Mouse (Mus musculus): ENCODE data around the gene Rad51b. TPM values are rescaled to one million over a fixed set of nuclear protein-coding genes. Genes with fewer than 3 reads are reported as not detected.

The Rad51b gene
- total and polyA plus RNA-seq, 2 experiments from 2014 or later, result 1.1 TPM

DNA sequence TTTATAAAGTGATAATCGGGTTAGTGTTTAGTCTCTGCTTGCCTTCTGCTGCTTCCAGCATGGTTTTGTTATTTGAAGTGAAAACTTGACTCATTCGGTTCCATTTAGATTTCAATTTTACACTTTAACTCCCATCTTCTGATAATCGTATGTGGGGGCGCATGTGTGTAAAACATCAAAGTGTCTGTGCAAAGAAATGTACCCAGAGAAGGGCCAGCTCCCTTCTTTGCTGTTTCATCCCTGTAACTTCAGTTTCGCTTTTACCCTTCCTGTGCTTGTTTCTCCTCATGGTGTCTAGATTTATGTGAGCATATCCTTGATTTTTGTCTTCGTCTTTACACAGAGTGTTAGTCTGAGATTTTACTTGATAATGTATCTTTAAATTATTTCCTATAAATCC lies 142.9 kb downstream of the Rad51b start:
- Histone ChIP-seq H3K9ac (replicated peaks; ENCODE audit: low read length) (no peak overlapping the region), H3K36me3 (ENCODE audit: insufficient read depth, low read length) (no peaks in the 10 kb centered on the region), H3K27ac (no peak overlapping the region), H3K27me3 (ENCODE audit: insufficient read depth, low read length) (no peaks in the 10 kb centered on the region), H3K4me3 (ENCODE audit: low read length) (no peak overlapping the region), H3K9me3 (ENCODE audit: low read length) (no peaks in the 10 kb centered on the region), H3K4me1 (ENCODE audit: insufficient read depth, low read length) (no peaks in the 10 kb centered on the region), H3K4me2 (ENCODE audit: low read depth, low read length) (no peak overlapping the region)
- ATAC-seq (no peak), DNase-seq (ENCODE audit: low spot score) (no peak)
- TF ChIP-seq CTCF (IDR thresholded peaks at IDR 0.05; ENCODE audit: low read depth), result no peak
- 94% methylated on average over 6 of the region's 6 CpGs for WGBS

DNA sequence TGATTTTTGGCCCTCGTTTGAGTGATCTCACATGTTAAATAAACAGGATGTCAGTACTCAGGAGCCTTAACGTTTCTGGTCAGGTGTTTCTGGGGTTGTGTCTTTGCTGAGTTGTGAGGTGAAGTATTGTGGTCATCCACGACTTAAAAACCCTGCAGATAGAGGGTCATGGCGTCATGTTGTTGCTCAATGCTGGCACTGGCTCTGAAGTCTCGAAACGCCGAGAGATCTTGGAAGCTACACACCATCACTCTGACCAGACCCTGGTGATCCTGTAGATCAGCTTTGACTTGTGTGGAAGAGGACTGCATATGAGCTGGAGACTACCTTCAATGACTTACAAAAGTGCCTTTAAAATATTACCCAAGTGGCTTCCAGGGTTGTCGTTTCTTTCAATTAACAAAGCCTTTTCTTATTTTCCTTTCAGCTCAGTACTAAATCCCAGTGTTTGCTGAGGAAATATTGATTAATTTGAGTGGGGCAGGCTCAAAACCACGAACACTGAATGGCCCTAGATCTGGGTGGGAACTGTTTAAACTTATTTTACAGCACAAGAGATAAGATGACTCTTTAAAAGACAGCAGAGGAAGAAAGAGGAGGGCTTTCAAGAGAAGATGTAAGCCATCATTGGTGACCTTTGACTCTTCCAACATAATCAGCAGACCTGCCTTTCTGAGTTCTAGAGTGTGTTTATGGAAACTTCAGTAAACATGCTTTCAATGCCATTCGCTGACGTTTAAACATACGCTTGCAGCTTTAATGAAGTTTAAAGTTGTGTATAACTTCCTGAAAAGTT lies 144.3 kb downstream of the Rad51b start:
- ATAC-seq (no peak), DNase-seq (ENCODE audit: low spot score) (no peak)
- no peaks in the 10 kb centered on the region for H3K4me1 ChIP-seq (ENCODE audit: insufficient read depth, low read length)
- H3K36me3 ChIP-seq (ENCODE audit: insufficient read depth, low read length), result no peaks in the 10 kb centered on the region
- H3K27me3 ChIP-seq (ENCODE audit: insufficient read depth, low read length), result no peaks in the 10 kb centered on the region
- no peak overlapping the region for H3K4me2 ChIP-seq (ENCODE audit: low read depth, low read length)
- WGBS, result 84% methylated on average over 12 of the region's 12 CpGs
- H3K27ac ChIP-seq, result no peak overlapping the region
- no peak for TF ChIP-seq CTCF (IDR thresholded peaks at IDR 0.05; ENCODE audit: low read depth)
- no peak overlapping the region for H3K9ac ChIP-seq (replicated peaks; ENCODE audit: low read length)
- no peaks in the 10 kb centered on the region for H3K9me3 ChIP-seq (ENCODE audit: low read length)
- no peak overlapping the region for H3K4me3 ChIP-seq (ENCODE audit: low read length)

GRCm38 (mm10) chr12:79442126-79442525 lies 145.0 kb downstream of the Rad51b start:
- Histone ChIP-seq H3K4me3 (ENCODE audit: low read length) (no peak overlapping the region), H3K9me3 (ENCODE audit: low read length) (no peaks in the 10 kb centered on the region), H3K36me3 (ENCODE audit: insufficient read depth, low read length) (no peaks in the 10 kb centered on the region), H3K4me1 (ENCODE audit: insufficient read depth, low read length) (no peaks in the 10 kb centered on the region), H3K9ac (replicated peaks; ENCODE audit: low read length) (no peak overlapping the region), H3K4me2 (ENCODE audit: low read depth, low read length) (no peak overlapping the region), H3K27ac (no peak overlapping the region), H3K27me3 (ENCODE audit: insufficient read depth, low read length) (no peaks in the 10 kb centered on the region)
- 79% methylated on average over 7 of the region's 7 CpGs for WGBS
- DNase-seq (ENCODE audit: low spot score), result no peak
- no peak for TF ChIP-seq CTCF (IDR thresholded peaks at IDR 0.05; ENCODE audit: low read depth)
- ATAC-seq, result no peak

DNA sequence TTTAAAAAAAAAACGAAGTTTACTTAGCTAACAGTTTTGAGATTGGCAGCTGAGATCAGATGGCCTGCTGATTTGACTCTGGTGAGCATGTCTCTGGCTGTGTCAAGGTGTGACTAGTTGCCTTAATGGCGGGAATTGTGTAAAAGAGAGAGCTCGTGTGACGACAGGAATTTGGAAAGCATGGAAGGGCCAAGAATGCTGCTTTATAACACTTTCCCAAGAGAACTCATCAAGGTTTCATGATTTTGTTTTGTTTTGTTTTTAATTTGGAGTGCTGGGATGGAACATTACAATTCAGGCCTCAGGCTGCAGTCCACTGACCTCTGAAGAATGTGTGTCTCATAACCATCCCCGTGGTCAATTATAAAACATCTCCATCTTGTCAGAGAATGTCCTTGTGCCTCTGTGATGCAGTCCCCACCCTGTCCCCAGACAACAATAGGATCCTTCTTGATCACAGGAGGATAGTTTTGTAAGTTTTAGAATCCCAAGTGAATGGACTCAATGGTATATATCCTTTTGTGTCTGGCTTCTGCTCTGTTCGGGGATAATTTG lies 145.8 kb downstream of the Rad51b start:
- Histone ChIP-seq H3K27me3 (ENCODE audit: insufficient read depth, low read length) (no peaks in the 10 kb centered on the region), H3K36me3 (ENCODE audit: insufficient read depth, low read length) (no peaks in the 10 kb centered on the region), H3K4me3 (ENCODE audit: low read length) (no peak overlapping the region), H3K9ac (replicated peaks; ENCODE audit: low read length) (no peak overlapping the region), H3K9me3 (ENCODE audit: low read length) (no peaks in the 10 kb centered on the region), H3K27ac (no peak overlapping the region), H3K4me1 (ENCODE audit: insufficient read depth, low read length) (no peaks in the 10 kb centered on the region), H3K4me2 (ENCODE audit: low read depth, low read length) (no peak overlapping the region)
- ATAC-seq (no peak), DNase-seq (ENCODE audit: low spot score) (no peak)
- WGBS, result 53% methylated on average over 6 of the region's 6 CpGs
- TF ChIP-seq CTCF (IDR thresholded peaks at IDR 0.05; ENCODE audit: low read depth), result no peak

DNA sequence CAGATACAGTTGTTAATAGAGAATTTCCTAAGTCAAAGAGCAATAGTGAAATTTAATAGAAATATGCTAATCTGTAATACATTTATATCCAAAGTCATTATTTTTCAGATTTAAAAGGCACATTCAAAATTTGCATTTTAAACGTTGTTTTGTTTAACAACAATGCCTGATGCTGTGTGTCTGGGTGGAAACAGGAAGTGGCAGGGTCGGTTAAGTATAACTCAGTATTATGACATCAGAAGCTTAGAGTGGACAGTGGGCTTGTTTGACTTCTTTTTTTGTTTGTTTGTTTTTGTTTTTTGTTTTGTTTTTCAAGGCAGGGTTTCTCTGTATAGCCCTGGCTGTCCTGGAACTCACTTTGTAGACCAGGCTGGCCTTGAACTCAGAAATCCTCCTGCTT lies 147.6 kb downstream of the Rad51b start:
- Histone ChIP-seq H3K27ac (no peak overlapping the region), H3K4me1 (ENCODE audit: insufficient read depth, low read length) (no peaks in the 10 kb centered on the region), H3K4me3 (ENCODE audit: low read length) (no peak overlapping the region), H3K27me3 (ENCODE audit: insufficient read depth, low read length) (no peaks in the 10 kb centered on the region), H3K36me3 (ENCODE audit: insufficient read depth, low read length) (no peaks in the 10 kb centered on the region), H3K9me3 (ENCODE audit: low read length) (no peaks in the 10 kb centered on the region), H3K9ac (replicated peaks; ENCODE audit: low read length) (no peak overlapping the region), H3K4me2 (ENCODE audit: low read depth, low read length) (no peak overlapping the region)
- 82% methylated on average over 2 of the region's 2 CpGs for WGBS
- no peak for ATAC-seq
- DNase-seq (ENCODE audit: low spot score), result no peak
- no peak for TF ChIP-seq CTCF (IDR thresholded peaks at IDR 0.05; ENCODE audit: low read depth)

DNA sequence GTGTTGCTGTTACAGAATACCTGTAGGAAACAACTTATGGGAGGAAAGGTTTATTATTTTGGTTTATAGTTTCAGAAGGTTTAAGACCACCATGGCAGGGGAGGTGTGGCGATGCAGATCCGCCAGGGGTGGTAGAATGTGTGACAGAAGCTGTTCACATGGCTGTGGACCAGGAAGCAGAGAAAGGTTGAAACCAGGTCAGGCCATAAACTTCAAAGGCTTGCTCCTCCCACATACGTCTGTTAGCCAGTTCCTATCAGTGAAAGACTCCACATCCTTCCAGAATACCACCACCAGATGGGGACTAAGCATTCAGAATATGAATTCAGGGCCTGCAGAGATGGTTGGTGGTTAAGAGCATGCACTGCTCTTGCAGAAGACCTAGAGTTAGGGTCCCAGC lies 150.0 kb downstream of the Rad51b start:
- WGBS, result 80% methylated on average over 3 of the region's 3 CpGs

DNA sequence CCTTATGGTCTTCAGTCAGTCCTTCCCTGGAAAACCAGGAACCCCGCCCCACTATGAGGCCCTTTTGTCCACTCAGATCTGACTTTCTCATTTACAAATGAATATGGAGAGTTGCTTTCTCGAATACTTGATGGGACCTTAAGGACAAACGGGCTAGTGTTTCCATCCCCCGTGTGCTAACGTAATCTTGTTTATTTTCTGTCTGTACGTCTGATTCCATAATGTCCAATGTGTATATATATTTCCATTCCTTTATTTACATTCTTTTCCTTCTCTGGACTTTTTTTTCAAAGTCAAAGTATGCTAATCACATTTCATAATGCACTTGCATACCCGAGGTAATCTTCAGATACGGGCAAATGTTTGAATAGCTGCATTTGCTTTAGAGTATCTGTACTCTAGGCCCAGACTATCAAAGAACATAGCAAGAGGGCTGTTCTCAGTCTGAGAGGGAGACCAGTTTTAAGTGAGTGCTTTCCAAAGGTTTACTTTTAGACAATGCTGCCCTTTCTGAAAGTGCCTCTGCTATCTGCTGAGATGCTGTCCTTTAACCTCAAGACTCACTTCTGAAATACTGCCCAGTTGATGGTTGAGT lies 152.8 kb downstream of the Rad51b start:
- no peaks in the 10 kb centered on the region for H3K36me3 ChIP-seq (ENCODE audit: insufficient read depth, low read length)
- DNase-seq (ENCODE audit: low spot score), result no peak
- no peaks in the 10 kb centered on the region for H3K9me3 ChIP-seq (ENCODE audit: low read length)
- no peak overlapping the region for H3K27ac ChIP-seq
- no peak for TF ChIP-seq CTCF (IDR thresholded peaks at IDR 0.05; ENCODE audit: low read depth)
- no peak for ATAC-seq
- no peak overlapping the region for H3K4me2 ChIP-seq (ENCODE audit: low read depth, low read length)
- no peak overlapping the region for H3K9ac ChIP-seq (replicated peaks; ENCODE audit: low read length)
- WGBS, result 61% methylated on average over 8 of the region's 8 CpGs
- H3K4me1 ChIP-seq (ENCODE audit: insufficient read depth, low read length), result no peaks in the 10 kb centered on the region
- no peaks in the 10 kb centered on the region for H3K27me3 ChIP-seq (ENCODE audit: insufficient read depth, low read length)
- H3K4me3 ChIP-seq (ENCODE audit: low read length), result no peak overlapping the region

More for the DNA sequence above, 150.0 kb downstream of the Rad51b start:
- DNase-seq (ENCODE audit: low spot score) (no peak), ATAC-seq (no peak)
- Histone ChIP-seq H3K27ac (no peak overlapping the region), H3K27me3 (ENCODE audit: insufficient read depth, low read length) (no peaks in the 10 kb centered on the region), H3K9ac (replicated peaks; ENCODE audit: low read length) (no peak overlapping the region), H3K36me3 (ENCODE audit: insufficient read depth, low read length) (no peaks in the 10 kb centered on the region), H3K4me1 (ENCODE audit: insufficient read depth, low read length) (no peaks in the 10 kb centered on the region), H3K4me2 (ENCODE audit: low read depth, low read length) (no peak overlapping the region), H3K9me3 (ENCODE audit: low read length) (no peaks in the 10 kb centered on the region), H3K4me3 (ENCODE audit: low read length) (no peak overlapping the region)
- no peak for TF ChIP-seq CTCF (IDR thresholded peaks at IDR 0.05; ENCODE audit: low read depth)
